Mouse (Mus musculus): ENCODE data around the gene Lonrf2.

GRCm38 (mm10) chr1:38856196-38856595 lies 19.7 kb upstream of the Lonrf2 start:
- no peak for TF ChIP-seq GATA1 (IDR thresholded peaks at IDR 0.05; ENCODE audit: low read length)
- no peak for TF ChIP-seq TAL1 (IDR thresholded peaks at IDR 0.05; ENCODE audit: low read length)
